Mouse (Mus musculus) spleen, postnatal 4 days (tissue): ENCODE data around the gene Grik4.
A peak's percentile ranks its signal among the peaks of the same experiment; 100 is the strongest.

Experiments
- DNase-seq, 2 experiments: peaks; one replicate each; pipeline ENCODE4 v3.0.0; 2022; ENCODE audit warnings: low spot score in 2 of 2

The Grik4 gene

GRCm38 (mm10) chr9:42573616-42574350 is 370.5 kb downstream of the Grik4 start:
- DNase-seq: no peak

- DNase-seq: peak; percentile 29 to 70
Measured at GRCm38 (mm10) chr9:42573180-42573579, 371.1 kb downstream of the Grik4 start.

- DNase-seq: no peak
Measured at GRCm38 (mm10) chr9:42565921-42566320, 378.4 kb downstream of the Grik4 start.

GRCm38 (mm10) chr9:42555186-42555585 is 389.1 kb downstream of the Grik4 start:
- DNase-seq: no peak

GRCm38 (mm10) chr9:42550116-42550515 is 394.2 kb downstream of the Grik4 start:
- DNase-seq: peak; percentile 49 to 82

- DNase-seq: no peak
Measured at GRCm38 (mm10) chr9:42548981-42549380, 395.3 kb downstream of the Grik4 start.

GRCm38 (mm10) chr9:42544521-42544920 is 399.8 kb downstream of the Grik4 start:
- DNase-seq: no peak

GRCm38 (mm10) chr9:42533491-42533890 is 410.8 kb downstream of the Grik4 start:
- DNase-seq: no peak

GRCm38 (mm10) chr9:42533041-42533440 is 411.3 kb downstream of the Grik4 start:
- DNase-seq: no peak

GRCm38 (mm10) chr9:42531951-42532350 is 412.3 kb downstream of the Grik4 start:
- no peak for DNase-seq

GRCm38 (mm10) chr9:42530221-42531152 is 413.8 kb downstream of the Grik4 start:
- DNase-seq: no peak

GRCm38 (mm10) chr9:42520587-42521084 is 423.7 kb downstream of the Grik4 start:
- no peak for DNase-seq

- DNase-seq: no peak
Measured at GRCm38 (mm10) chr9:42518163-42518562, 426.1 kb downstream of the Grik4 start.

- no peak for DNase-seq
Measured at GRCm38 (mm10) chr9:42513159-42513558, 431.1 kb downstream of the Grik4 start.

- DNase-seq: no peak
Measured at GRCm38 (mm10) chr9:42512312-42512711, 432.0 kb downstream of the Grik4 start.

- no peak for DNase-seq
Measured at GRCm38 (mm10) chr9:42508235-42508634, 436.1 kb downstream of the Grik4 start.

GRCm38 (mm10) chr9:42507709-42508108 is 436.6 kb downstream of the Grik4 start, which contains the start of gene Tbcel:
Gene Tbcel (minus strand): TSS chr9:42507809.
- no peak for DNase-seq

- DNase-seq: no peak
Measured at GRCm38 (mm10) chr9:42507022-42507421, 437.3 kb downstream of the Grik4 start.

- no peak for DNase-seq
Measured at GRCm38 (mm10) chr9:42504971-42505510, 439.3 kb downstream of the Grik4 start.

- no peak for DNase-seq
Measured at GRCm38 (mm10) chr9:42504559-42504958, 439.7 kb downstream of the Grik4 start.

GRCm38 (mm10) chr9:42503709-42504108 is 440.6 kb downstream of the Grik4 start:
- no peak for DNase-seq

GRCm38 (mm10) chr9:42496296-42496695 is 448.0 kb downstream of the Grik4 start:
- DNase-seq: no peak
